Mouse (Mus musculus) kidney, adult 2 months (tissue): ENCODE data around the gene Ucn3.

Source experiments
- CTCF ChIP-seq: fragments of 200-500 bp; conservative IDR thresholded peaks from 2 replicates; pipeline ENCODE4 v1.5.1; 2011; ENCODE audit warnings: low read depth, mild to moderate bottlenecking, control low read depth, low read length, moderate library complexity, mixed read lengths; ENCODE audit not compliant: insufficient read depth, insufficient read length
- POLR2A ChIP-seq: fragments of 200-500 bp; IDR thresholded peaks from one replicate; pipeline ENCODE4 v1.6.1; 2011; ENCODE audit warnings: low read depth, low read length, control low read depth

DNA sequence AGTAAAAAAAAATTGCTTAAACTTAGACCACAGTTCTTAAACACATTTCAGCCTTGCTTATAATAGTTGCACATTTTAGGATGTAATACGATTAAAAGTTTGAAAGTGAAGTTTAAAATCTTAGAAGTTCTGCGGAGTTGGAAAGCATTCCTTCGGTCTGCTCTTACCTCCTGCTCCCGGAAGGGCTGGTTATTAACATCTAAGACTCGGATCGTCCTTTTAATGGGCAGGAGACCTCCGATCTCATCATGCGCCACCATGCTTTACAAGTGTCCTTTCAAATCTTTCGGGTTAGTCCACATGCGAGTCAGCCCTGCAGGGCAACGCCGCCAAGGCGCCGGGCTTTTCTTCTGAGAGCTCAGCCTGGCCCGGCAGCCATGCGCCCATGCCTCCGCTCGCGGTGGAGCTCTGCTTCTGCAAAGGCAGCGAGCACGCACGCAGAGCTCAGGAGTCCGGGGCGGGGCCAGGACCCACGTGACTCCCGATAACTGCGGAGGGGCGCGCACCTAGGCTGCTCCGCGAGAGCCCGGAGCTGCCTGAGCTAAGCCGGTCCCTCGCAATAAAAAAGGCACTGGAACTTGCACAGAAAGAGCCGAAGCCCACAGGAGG is 51.9 kb downstream of the Ucn3 start:
- TF ChIP-seq CTCF (no peak), POLR2A (peak; percentile 94)
